Mouse (Mus musculus) heart, postnatal 0 days (tissue): ENCODE data around the gene Reg3b. TPM values are rescaled to one million over a fixed set of nuclear protein-coding genes. Genes with fewer than 3 reads are reported as not detected.

Experiments
- ATAC-seq: fragments of 200-750 bp; cut with Nextera tagmentation; 2 replicates; pipeline ENCODE4 v1.8.0; 2017; ENCODE audit warnings: low read depth, moderate number of reproducible peaks, moderate library complexity; ENCODE audit not compliant: insufficient read depth
- DNase-seq: peaks from one replicate; pipeline ENCODE4 v3.0.0-alpha.2; 2016; ENCODE audit warnings: low spot score
- H3K27ac ChIP-seq: fragments of 300-500 bp; sonication (generic); 2 replicates; pipeline ENCODE4 v1.5.1; 2014; ENCODE audit warnings: low read depth, mild to moderate bottlenecking
- H3K27me3 ChIP-seq: fragments of 300-500 bp; sonication (generic); 2 replicates; pipeline ENCODE4 v1.6.1; 2014; ENCODE audit warnings: low read length, mixed read lengths; ENCODE audit not compliant: control insufficient read depth, insufficient read depth
- H3K36me3 ChIP-seq: fragments of 300-500 bp; sonication (generic); replicated peaks from 2 replicates; pipeline ENCODE4 v1.6.1; 2014; ENCODE audit warnings: low read length, mixed read lengths; ENCODE audit not compliant: control insufficient read depth, insufficient read depth
- H3K4me1 ChIP-seq: fragments of 300-500 bp; sonication (generic); 2 replicates; pipeline ENCODE4 v1.6.1; 2014; ENCODE audit warnings: antibody characterized with exemption; ENCODE audit not compliant: control insufficient read depth, insufficient read depth
- H3K4me2 ChIP-seq: fragments of 300-500 bp; sonication (generic); 2 replicates; pipeline ENCODE4 v1.6.1; 2014; ENCODE audit warnings: low read depth, mild to moderate bottlenecking, low read length, moderate library complexity
- H3K4me3 ChIP-seq: fragments of 300-500 bp; sonication (generic); 2 replicates; pipeline ENCODE4 v1.5.1; 2014; ENCODE audit warnings: low read depth, low read length
- H3K9ac ChIP-seq: fragments of 300-500 bp; sonication (generic); replicated peaks from 2 replicates; pipeline ENCODE4 v1.6.1; 2014; ENCODE audit warnings: low read depth, low read length, mixed read lengths
- H3K9me3 ChIP-seq: fragments of 300-500 bp; sonication (generic); replicated peaks from 2 replicates; pipeline ENCODE4 v1.6.1; 2016; ENCODE audit warnings: low read length; ENCODE audit not compliant: control insufficient read depth
- CTCF ChIP-seq: IDR thresholded peaks from 2 replicates; pipeline ENCODE4 v1.5.1; 2016; ENCODE audit warnings: antibody characterized with exemption, control low read depth, low read depth
- EP300 ChIP-seq: IDR thresholded peaks from 2 replicates; pipeline ENCODE4 v1.6.1; 2016; ENCODE audit warnings: antibody characterized with exemption, low read depth
- WGBS: fragments of 180-500 bp; shearing (Covaris S2); extraction: QIAGEN DNeasy Blood & Tissue Kit; methylation state at CpG from one replicate; pipeline ENCODE4 v1.1.7; 2014; 5-methylcytosine and 5-hydroxymethylcytosine counted together
- polyA plus RNA-seq: library from polyadenylated mRNA; unstranded; fragments of >200 nt; fragmentation: Nextera tagmentation; extraction: Ambion mirVana; gene quantifications from 2 replicates; pipeline ENCODE4 v1.2.1, GENCODE M21; 2015
- total RNA-seq: library from RNA; depleted of rRNA; stranded (reverse); fragments of >200 nt; gene quantifications from 2 replicates; pipeline ENCODE4 v1.2.3, GENCODE M21; 2014; ENCODE audit warnings: low replicate concordance; rRNA removed

The Reg3b gene
- not detected in 2 replicates for total RNA-seq
- polyA plus RNA-seq, result 0.21 TPM in 1 of 2 replicates, not detected in the other

GRCm38 (mm10) chr6:78370357-78370756 lies at the start of gene Reg3b:
Gene Reg3b (plus strand): TSS chr6:78370657.
- no peak within 1 kb of the TSS for H3K9ac ChIP-seq
- H3K36me3 ChIP-seq, result no peaks in the 10 kb centered on the region
- no peak for DNase-seq
- WGBS, result 70% methylated on average over 2 of the region's 2 CpGs
- no peaks in the 10 kb centered on the region for H3K4me1 ChIP-seq
- no peak within 1 kb of the TSS for H3K27ac ChIP-seq
- H3K27me3 ChIP-seq, result no peaks in the 10 kb centered on the region
- H3K4me3 ChIP-seq, result no peak within 1 kb of the TSS
- TF ChIP-seq CTCF (no peak), EP300 (no peak)
- no peak within 1 kb of the TSS for H3K4me2 ChIP-seq
- no peaks in the 10 kb centered on the region for H3K9me3 ChIP-seq
- no peak for ATAC-seq

GRCm38 (mm10) chr6:78327798-78328197 lies 42.7 kb upstream of the Reg3b start:
- H3K27me3 ChIP-seq, result no peaks in the 10 kb centered on the region
- H3K9me3 ChIP-seq, result no peaks in the 10 kb centered on the region
- DNase-seq (no peak), ATAC-seq (no peak)
- no peak overlapping the region for H3K4me2 ChIP-seq
- no peak overlapping the region for H3K4me3 ChIP-seq
- H3K9ac ChIP-seq, result no peak overlapping the region
- H3K4me1 ChIP-seq, result no peaks in the 10 kb centered on the region
- no peaks in the 10 kb centered on the region for H3K36me3 ChIP-seq
- TF ChIP-seq EP300 (no peak), CTCF (no peak)
- H3K27ac ChIP-seq, result no peak overlapping the region

GRCm38 (mm10) chr6:78329166-78329565 lies 41.3 kb upstream of the Reg3b start:
- H3K4me2 ChIP-seq, result no peak overlapping the region
- H3K36me3 ChIP-seq, result no peaks in the 10 kb centered on the region
- no peak overlapping the region for H3K27ac ChIP-seq
- H3K27me3 ChIP-seq, result no peaks in the 10 kb centered on the region
- H3K9me3 ChIP-seq, result no peaks in the 10 kb centered on the region
- WGBS, result 77% methylated on average over 2 of the region's 2 CpGs
- TF ChIP-seq EP300, result no peak
- TF ChIP-seq CTCF, result no peak
- no peak overlapping the region for H3K9ac ChIP-seq
- ATAC-seq, result no peak
- DNase-seq, result no peak
- H3K4me1 ChIP-seq, result no peaks in the 10 kb centered on the region
- no peak overlapping the region for H3K4me3 ChIP-seq

GRCm38 (mm10) chr6:78331919-78332569 lies 38.4 kb upstream of the Reg3b start:
- no peak overlapping the region for H3K9ac ChIP-seq
- no peak for DNase-seq

GRCm38 (mm10) chr6:78340296-78340695 lies 30.2 kb upstream of the Reg3b start:
- Histone ChIP-seq H3K4me2 (no peak overlapping the region), H3K36me3 (no peaks in the 10 kb centered on the region), H3K9ac (no peak overlapping the region), H3K27me3 (no peaks in the 10 kb centered on the region), H3K4me3 (no peak overlapping the region), H3K27ac (no peak overlapping the region), H3K4me1 (no peaks in the 10 kb centered on the region), H3K9me3 (no peaks in the 10 kb centered on the region)
- DNase-seq, result no peak
- ATAC-seq, result no peak
- TF ChIP-seq EP300 (no peak), CTCF (no peak)

More at GRCm38 (mm10) chr6:78331919-78332569, 38.4 kb upstream of the Reg3b start:
- TF ChIP-seq EP300 (no peak), CTCF (peak; percentile 54)
- Histone ChIP-seq H3K4me1 (no peaks in the 10 kb centered on the region), H3K27ac (no peak overlapping the region), H3K9me3 (no peaks in the 10 kb centered on the region), H3K36me3 (no peaks in the 10 kb centered on the region), H3K4me3 (no peak overlapping the region), H3K27me3 (no peaks in the 10 kb centered on the region), H3K4me2 (no peak overlapping the region)
- WGBS, result 20% methylated on average over 7 of the region's 7 CpGs
- no peak for ATAC-seq

GRCm38 (mm10) chr6:78341689-78342088 lies 28.8 kb upstream of the Reg3b start:
- WGBS, result 66% methylated on average over 2 of the region's 2 CpGs
- H3K36me3 ChIP-seq, result no peaks in the 10 kb centered on the region
- no peak for DNase-seq
- no peaks in the 10 kb centered on the region for H3K4me1 ChIP-seq
- no peak overlapping the region for H3K9ac ChIP-seq
- no peaks in the 10 kb centered on the region for H3K27me3 ChIP-seq
- H3K4me2 ChIP-seq, result no peak overlapping the region
- no peak for TF ChIP-seq EP300
- TF ChIP-seq CTCF, result no peak
- no peak overlapping the region for H3K4me3 ChIP-seq
- H3K27ac ChIP-seq, result no peak overlapping the region
- no peak for ATAC-seq
- no peaks in the 10 kb centered on the region for H3K9me3 ChIP-seq
